Mouse (Mus musculus) hindbrain, embryonic 16.5 days (tissue): Measurements from ENCODE around the gene Ppil4. TPM values are rescaled to one million over a fixed set of nuclear protein-coding genes. Genes with fewer than 3 reads are reported as not detected.
A peak's percentile ranks its signal among the peaks of the same experiment; 100 is the strongest.

Experiments used
- ATAC-seq: fragments of 200-750 bp; cut with Nextera tagmentation; 2 replicates; pipeline ENCODE4 v1.8.0; 2017; ENCODE audit warnings: moderate TSS enrichment, moderate library complexity
- H3K27ac ChIP-seq: fragments of 300-500 bp; sonication (generic); 2 replicates; pipeline ENCODE4 v1.5.1; 2014; ENCODE audit warnings: low read depth, mild to moderate bottlenecking, control low read depth, low read length, moderate library complexity
- H3K27me3 ChIP-seq: fragments of 300-500 bp; sonication (generic); replicated peaks from 2 replicates; pipeline ENCODE4 v1.6.1; 2014; ENCODE audit warnings: low read length; ENCODE audit not compliant: control insufficient read depth, insufficient read depth
- H3K36me3 ChIP-seq: fragments of 300-500 bp; sonication (generic); 2 replicates; pipeline ENCODE4 v1.6.1; 2014; ENCODE audit warnings: mild to moderate bottlenecking, low read length, moderate library complexity, mixed read lengths; ENCODE audit not compliant: control insufficient read depth, insufficient read depth
- H3K4me1 ChIP-seq: fragments of 300-500 bp; sonication (generic); 2 replicates; pipeline ENCODE4 v1.6.1; 2014; ENCODE audit warnings: low read depth, low read length; ENCODE audit not compliant: control insufficient read depth, insufficient read depth
- H3K4me2 ChIP-seq: fragments of 300-500 bp; sonication (generic); 2 replicates; pipeline ENCODE4 v1.6.1; 2014; ENCODE audit warnings: mild to moderate bottlenecking, low read length, control low read depth, moderate library complexity
- H3K4me3 ChIP-seq: fragments of 300-500 bp; sonication (generic); 2 replicates; pipeline ENCODE4 v1.5.1; 2014; ENCODE audit warnings: mild to moderate bottlenecking, low read length, control low read depth, moderate library complexity
- H3K9ac ChIP-seq: fragments of 300-500 bp; sonication (generic); 2 replicates; pipeline ENCODE4 v1.6.1; 2014; ENCODE audit warnings: low read depth, mild to moderate bottlenecking, control low read depth, low read length, moderate library complexity
- H3K9me3 ChIP-seq: fragments of 300-500 bp; sonication (generic); 2 replicates; pipeline ENCODE4 v1.6.1; 2014; ENCODE audit warnings: mild to moderate bottlenecking, low read length, moderate library complexity; ENCODE audit not compliant: control insufficient read depth
- WGBS: fragments of 180-500 bp; shearing (Covaris S2); extraction: QIAGEN DNeasy Blood & Tissue Kit; methylation state at CpG from one replicate; pipeline ENCODE4 v1.1.7; 2014; 5-methylcytosine and 5-hydroxymethylcytosine counted together
- polyA plus RNA-seq: library from polyadenylated mRNA; unstranded; fragments of >200 nt; fragmentation: Nextera tagmentation; extraction: Ambion mirVana; gene quantifications from 2 replicates; pipeline ENCODE4 v1.2.1, GENCODE M21; 2015

Ppil4 gene
- polyA plus RNA-seq, 1 experiment from 2014 or later, result 42.8 TPM

DNA sequence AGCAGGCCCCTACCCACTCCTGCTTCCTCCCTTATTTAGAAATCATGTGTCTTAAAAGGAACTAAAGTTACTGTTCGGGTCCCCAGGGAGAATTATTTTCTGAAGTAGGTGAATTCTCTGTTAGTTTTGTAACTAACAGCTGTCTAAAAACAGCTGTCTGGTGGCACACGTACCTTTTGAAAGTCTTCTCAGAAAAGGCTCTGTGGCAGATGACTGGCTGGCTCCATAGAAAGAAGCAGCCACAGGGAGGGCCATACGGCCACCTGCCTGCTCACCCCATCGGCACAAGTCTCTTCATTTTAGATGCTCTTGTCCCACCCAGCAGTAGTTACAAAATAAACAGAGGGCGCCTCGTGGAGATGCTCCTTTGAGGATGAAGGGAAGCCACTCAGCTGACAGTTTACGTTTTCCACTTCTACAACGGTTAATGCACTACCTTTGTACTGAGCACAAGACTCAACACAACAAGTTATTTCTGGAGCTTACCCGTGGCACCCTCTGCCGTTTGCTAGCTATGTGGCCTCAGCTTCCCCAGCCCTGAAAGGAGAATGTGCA lies 42.1 kb downstream of the Ppil4 start:
- Histone ChIP-seq H3K27ac (no peak overlapping the region), H3K27me3 (no peaks in the 10 kb centered on the region), H3K36me3 (no peaks in the 10 kb centered on the region), H3K4me2 (no peak overlapping the region), H3K9me3 (no peaks in the 10 kb centered on the region), H3K4me1 (peaks cover 7% of the 10 kb centered on the region), H3K4me3 (no peak overlapping the region), H3K9ac (no peak overlapping the region)
- WGBS, result 79% methylated on average over 10 of the region's 10 CpGs
- no peak for ATAC-seq

DNA sequence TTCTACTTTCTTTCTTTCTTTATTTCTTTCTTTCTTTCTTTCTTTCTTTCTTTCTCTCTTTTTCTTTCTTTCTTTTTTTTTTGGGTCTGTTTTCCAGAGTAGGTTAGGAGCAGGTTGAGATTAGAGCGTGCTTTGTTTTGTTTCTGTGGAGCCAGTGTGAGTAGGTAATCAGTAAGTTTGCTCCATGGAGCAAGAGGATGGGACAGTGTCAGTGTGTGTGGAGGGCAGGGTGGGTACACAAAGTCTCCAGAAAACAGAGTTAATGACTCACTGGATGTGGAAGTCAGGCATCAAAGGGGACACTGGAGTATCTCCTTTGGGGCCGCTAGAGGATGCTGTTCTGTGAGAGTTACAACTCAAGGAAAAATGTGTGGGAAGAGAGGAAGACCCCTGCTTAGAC lies 44.2 kb downstream of the Ppil4 start:
- H3K4me1 ChIP-seq, result peaks cover 6% of the 10 kb centered on the region
- no peak overlapping the region for H3K9ac ChIP-seq
- no peak for ATAC-seq
- no peak overlapping the region for H3K4me3 ChIP-seq
- no peaks in the 10 kb centered on the region for H3K36me3 ChIP-seq
- no peaks in the 10 kb centered on the region for H3K9me3 ChIP-seq
- WGBS, result 72% methylated on average over 2 of the region's 2 CpGs
- H3K27ac ChIP-seq, result no peak overlapping the region
- H3K4me2 ChIP-seq, result no peak overlapping the region
- no peaks in the 10 kb centered on the region for H3K27me3 ChIP-seq

DNA sequence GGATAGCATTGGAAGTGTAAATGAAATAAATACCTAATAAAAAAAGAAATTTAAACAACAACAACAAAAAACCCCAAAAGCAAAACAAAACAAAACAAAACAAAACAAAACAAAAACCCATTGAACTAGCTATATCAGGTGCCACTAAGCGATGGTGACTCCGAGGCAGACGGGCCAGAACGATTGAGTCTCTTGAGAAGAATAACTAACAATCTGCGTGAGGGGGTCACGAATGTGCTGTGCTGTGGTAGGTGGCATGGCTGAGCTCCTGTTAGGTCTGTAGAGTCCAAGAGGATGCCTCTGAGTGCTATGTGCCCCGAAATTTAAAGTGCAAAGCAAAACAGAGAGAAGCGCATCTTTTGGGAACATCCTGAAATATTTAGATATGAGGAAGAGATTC lies 44.8 kb downstream of the Ppil4 start:
- H3K4me1 ChIP-seq, result 0 out of 2 replicates have a peak, but pooled peaks cover under 1% of the 10 kb centered on the region
- H3K9ac ChIP-seq, result no peak overlapping the region
- no peaks in the 10 kb centered on the region for H3K27me3 ChIP-seq
- no peaks in the 10 kb centered on the region for H3K36me3 ChIP-seq
- ATAC-seq, result no peak
- no peak overlapping the region for H3K4me2 ChIP-seq
- no peak overlapping the region for H3K27ac ChIP-seq
- H3K9me3 ChIP-seq, result no peaks in the 10 kb centered on the region
- no peak overlapping the region for H3K4me3 ChIP-seq
- 94% methylated on average over 8 of the region's 8 CpGs for WGBS

- H3K4me3 ChIP-seq, result no peak overlapping the region
- ATAC-seq, result no peak
- H3K9me3 ChIP-seq, result no peaks in the 10 kb centered on the region
- H3K27ac ChIP-seq, result no peak overlapping the region
- no peak overlapping the region for H3K9ac ChIP-seq
- no peaks in the 10 kb centered on the region for H3K4me1 ChIP-seq
- no peak overlapping the region for H3K4me2 ChIP-seq
- 90% methylated on average over 8 of the region's 8 CpGs for WGBS
- no peaks in the 10 kb centered on the region for H3K27me3 ChIP-seq
- no peaks in the 10 kb centered on the region for H3K36me3 ChIP-seq
Measured at GRCm38 (mm10) chr10:7838036-7838435, 45.3 kb downstream of the Ppil4 start.

- no peaks in the 10 kb centered on the region for H3K36me3 ChIP-seq
- WGBS, result 87% methylated on average over 5 of the region's 5 CpGs
- H3K4me3 ChIP-seq, result no peak overlapping the region
- H3K4me1 ChIP-seq, result no peaks in the 10 kb centered on the region
- no peak overlapping the region for H3K27ac ChIP-seq
- H3K9ac ChIP-seq, result no peak overlapping the region
- no peaks in the 10 kb centered on the region for H3K9me3 ChIP-seq
- ATAC-seq, result no peak
- H3K4me2 ChIP-seq, result no peak overlapping the region
- H3K27me3 ChIP-seq, result no peaks in the 10 kb centered on the region
Measured at GRCm38 (mm10) chr10:7838874-7839421, 46.3 kb downstream of the Ppil4 start.

DNA sequence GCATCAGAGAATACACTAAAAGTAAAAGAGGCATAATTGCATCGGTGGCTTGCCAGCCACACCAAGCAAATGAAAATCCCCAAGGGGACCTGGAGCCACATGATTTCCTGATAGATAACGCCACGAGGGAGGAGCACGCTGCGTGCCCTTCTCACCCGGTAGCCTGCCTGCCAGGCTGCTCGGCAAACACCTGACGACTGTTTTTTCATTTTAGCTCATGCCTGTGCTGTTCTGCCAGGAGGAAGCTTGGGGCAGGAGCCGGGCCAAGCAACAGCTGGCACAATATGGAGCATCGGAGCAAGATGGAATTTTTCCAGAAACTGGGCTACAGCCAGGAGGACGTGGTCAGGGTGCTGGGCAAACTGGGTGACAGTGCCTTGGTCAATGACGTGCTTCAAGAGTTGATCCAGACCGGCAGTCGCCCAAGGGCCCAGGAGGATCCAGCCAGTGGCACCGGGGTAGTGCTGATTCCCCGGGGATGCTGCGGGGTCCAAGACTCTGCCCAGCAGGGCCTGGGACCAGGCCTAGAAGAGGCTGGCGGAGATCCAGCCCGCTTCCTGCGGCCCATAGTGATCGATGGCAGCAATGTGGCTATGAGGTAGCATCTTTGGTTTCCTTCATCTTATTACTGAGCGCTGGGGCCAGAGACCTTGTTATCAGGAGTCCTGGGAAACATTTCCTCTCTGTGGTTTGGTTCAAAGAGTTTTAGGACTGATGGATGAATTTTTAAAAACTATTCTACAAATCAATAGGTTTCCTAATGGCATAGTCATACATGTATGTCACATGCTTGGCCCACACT lies 47.1 kb downstream of the Ppil4 start:
- no peaks in the 10 kb centered on the region for H3K27me3 ChIP-seq
- no peak overlapping the region for H3K9ac ChIP-seq
- 77% methylated on average over 22 of the region's 22 CpGs for WGBS
- H3K4me3 ChIP-seq, result no peak overlapping the region
- peak; percentile 64 for ATAC-seq
- no peak overlapping the region for H3K4me2 ChIP-seq
- no peaks in the 10 kb centered on the region for H3K4me1 ChIP-seq
- H3K9me3 ChIP-seq, result no peaks in the 10 kb centered on the region
- no peaks in the 10 kb centered on the region for H3K36me3 ChIP-seq
- H3K27ac ChIP-seq, result no peak overlapping the region

DNA sequence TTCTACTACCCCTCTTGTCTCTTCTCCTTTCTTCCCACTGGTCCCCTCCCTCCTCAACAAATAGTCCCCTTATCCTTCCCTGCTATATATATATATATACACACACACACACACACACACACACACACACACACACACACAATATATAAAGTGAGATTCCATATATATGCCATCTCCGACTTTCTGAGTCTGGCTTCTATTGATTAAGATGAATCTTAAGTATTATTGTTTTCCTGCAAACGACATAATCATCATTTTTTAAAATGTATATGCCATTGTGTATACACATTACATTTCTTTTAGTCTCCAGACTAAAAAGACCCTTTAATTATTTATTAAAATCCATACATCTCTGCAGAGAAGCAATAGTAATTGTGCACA lies 47.7 kb downstream of the Ppil4 start:
- no peaks in the 10 kb centered on the region for H3K27me3 ChIP-seq
- H3K9me3 ChIP-seq, result no peaks in the 10 kb centered on the region
- no peak overlapping the region for H3K27ac ChIP-seq
- no peaks in the 10 kb centered on the region for H3K4me1 ChIP-seq
- ATAC-seq, result no peak; the same call in 1 of the 2 replicates
- H3K36me3 ChIP-seq, result no peaks in the 10 kb centered on the region
- 75% methylated on average over 2 of the region's 2 CpGs for WGBS
- no peak overlapping the region for H3K4me3 ChIP-seq
- no peak overlapping the region for H3K9ac ChIP-seq
- no peak overlapping the region for H3K4me2 ChIP-seq

GRCm38 (mm10) chr10:7840785-7841184 lies 48.1 kb downstream of the Ppil4 start:
- no peaks in the 10 kb centered on the region for H3K4me1 ChIP-seq
- H3K9me3 ChIP-seq, result no peaks in the 10 kb centered on the region
- H3K27ac ChIP-seq, result no peak overlapping the region
- H3K36me3 ChIP-seq, result no peaks in the 10 kb centered on the region
- no peak overlapping the region for H3K4me2 ChIP-seq
- WGBS, result 68% methylated on average over 3 of the region's 3 CpGs
- H3K9ac ChIP-seq, result no peak overlapping the region
- H3K4me3 ChIP-seq, result no peak overlapping the region
- no peaks in the 10 kb centered on the region for H3K27me3 ChIP-seq
- ATAC-seq, result no peak

DNA sequence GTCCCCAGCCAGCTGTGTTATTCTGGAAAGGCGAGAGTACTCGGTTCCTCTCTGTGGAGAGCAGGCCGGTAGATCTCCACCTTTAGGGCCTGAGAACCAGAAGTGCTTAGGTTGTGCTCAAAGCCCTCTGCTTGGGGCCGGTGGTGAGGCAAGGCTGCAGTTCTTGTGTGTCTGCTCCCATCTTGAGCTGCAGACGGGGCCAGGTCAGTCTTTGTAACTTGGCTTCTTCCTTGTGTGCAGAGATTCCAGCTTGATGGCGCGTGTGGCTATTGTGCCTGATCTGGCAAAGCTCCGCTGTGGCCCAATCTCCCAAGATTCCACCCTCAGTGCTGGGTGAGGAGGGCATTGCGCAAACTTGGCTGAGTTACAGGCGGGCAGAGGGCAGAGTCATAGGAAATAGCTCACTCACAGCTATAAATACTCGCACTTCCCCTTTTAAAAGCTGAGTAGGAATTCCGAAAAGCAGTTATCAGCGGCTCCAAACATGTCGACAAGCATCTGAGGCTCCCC lies 48.9 kb downstream of the Ppil4 start:
- Histone ChIP-seq H3K4me1 (no peaks in the 10 kb centered on the region), H3K36me3 (no peaks in the 10 kb centered on the region), H3K9ac (no peak overlapping the region), H3K27me3 (no peaks in the 10 kb centered on the region), H3K4me3 (no peak overlapping the region), H3K9me3 (no peaks in the 10 kb centered on the region), H3K27ac (no peak overlapping the region), H3K4me2 (no peak overlapping the region)
- 67% methylated on average over 14 of the region's 14 CpGs for WGBS
- ATAC-seq, result no peak
